Mouse (Mus musculus): ENCODE data around the gene Tmprss3.

Gene Tmprss3

DNA sequence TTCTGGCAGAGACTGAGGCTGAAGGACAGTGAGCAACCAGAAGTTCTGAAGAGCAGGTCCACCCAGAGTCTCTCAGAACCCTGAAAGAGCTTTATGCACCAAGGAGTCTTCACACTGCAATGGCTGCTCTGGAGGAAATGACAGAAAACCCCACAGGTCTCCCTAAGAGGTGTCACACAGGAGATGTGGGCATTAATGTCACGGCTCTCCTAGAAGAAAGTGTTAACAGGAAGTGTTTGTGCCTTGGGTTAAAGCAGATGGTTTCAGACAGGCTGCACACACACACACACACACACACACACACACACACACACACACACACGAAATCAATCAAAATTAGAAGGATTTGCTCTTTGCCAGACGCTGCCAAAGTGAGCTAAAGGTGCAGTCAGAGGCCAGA lies 62.5 kb downstream of the Tmprss3 start:
- no peak for DNase-seq (ENCODE audit: low read depth)

DNA sequence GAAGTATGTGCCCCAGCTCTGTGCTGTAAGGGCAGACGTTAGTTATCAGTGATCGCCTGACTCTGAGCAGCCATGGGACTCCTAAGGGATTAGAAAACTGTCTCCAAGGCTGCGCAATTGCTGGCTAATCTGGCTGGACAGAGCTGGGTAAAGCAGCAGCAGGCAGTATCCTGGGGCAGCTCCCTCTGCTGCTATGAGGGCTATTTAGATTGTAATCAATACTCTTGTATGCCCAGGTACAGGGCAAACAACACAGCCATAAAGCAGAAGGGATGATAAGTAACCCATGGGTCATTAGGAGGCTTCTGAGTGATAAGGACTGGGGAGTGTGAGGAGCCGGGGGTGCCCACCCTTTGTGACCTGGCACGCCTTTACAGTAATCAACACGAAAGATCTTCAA lies 63.9 kb downstream of the Tmprss3 start:
- no peak for DNase-seq (ENCODE audit: low read depth)

DNA sequence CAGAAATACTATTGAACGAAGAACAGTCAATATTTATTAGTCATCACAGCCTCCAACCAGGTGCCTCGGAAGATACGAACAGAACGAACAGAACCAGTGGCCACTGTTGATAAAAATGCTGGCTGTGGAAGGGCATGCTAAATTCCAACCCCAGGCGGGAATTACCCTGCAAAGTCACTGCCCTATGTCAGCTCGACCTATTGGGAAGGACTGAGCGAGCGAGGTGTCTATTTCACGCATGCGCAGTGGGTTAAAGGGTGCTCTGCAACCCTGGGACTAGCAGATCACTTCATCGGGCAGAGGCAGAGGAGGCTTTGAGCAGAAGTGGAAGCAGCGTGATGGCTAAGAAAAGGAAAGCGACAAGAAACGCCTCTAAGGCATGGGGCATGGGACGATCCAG lies 65.0 kb downstream of the Tmprss3 start:
- no peak for DNase-seq (ENCODE audit: low read depth)

DNA sequence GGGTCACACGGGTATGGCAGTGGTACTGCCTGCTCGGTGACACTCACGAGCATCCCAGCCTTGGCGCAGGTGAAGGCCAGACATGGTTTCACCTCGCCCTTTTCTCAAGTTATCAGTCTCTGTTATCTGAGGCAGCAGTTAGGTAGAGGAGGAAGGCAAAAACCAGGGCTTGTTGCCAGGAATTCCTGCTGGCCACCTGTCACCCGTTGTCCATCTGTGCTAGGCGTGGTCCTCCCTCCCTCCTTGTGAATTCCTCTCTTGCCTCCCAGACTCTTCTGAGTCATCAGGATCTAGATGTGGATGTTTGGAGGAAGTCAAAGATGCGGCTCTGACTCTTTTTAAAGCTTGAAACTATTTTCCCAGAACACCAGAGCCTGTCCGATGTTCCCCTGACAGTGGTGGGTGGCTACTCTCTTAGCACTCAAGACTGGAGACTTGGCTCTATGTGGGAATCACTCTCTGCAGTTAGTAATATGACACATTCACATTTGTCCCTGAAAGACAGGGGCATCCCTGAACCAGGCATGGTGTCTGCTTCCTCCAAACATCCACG lies 67.4 kb downstream of the Tmprss3 start:
- DNase-seq (ENCODE audit: low read depth), result no peak

DNA sequence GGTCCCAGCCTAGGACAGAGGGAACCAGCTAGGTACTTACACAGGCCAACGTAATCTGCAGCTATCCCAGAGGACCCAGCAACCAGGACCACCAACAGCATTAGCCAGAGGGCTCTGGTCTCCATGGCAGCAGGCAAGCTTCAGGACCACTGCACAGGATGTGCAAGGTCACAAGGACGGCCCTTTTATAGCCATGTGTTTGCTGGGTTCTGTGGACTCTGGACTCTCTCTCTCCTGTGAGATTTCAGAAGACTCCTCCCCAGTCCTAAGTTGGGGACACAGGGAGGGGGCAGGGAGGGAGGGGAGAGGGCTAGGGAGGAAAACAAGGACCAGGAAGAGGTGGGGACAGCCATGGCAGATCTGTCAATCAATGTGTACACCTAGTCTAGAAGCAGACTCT lies 69.3 kb downstream of the Tmprss3 start, which contains the start of gene Tff3:
Gene Tff3, minus strand, starts transcription at position 195 of the 400 bp plus-strand sequence.
- no peak for DNase-seq (ENCODE audit: low read depth)
